Mouse (Mus musculus): Measurements from ENCODE around the gene Lrit3. TPM values are rescaled to one million over a fixed set of nuclear protein-coding genes. Genes with fewer than 3 reads are reported as not detected.

Gene Lrit3
- total and polyA plus RNA-seq, 3 experiments: not detected

- Histone ChIP-seq H3K27me3 (replicated peaks) (no peaks in the 10 kb centered on the region), H3K4me2 (ENCODE audit: insufficient read depth, low read depth, poor library complexity, severe bottlenecking) (no peak overlapping the region), H3K4me3 (replicated peaks in 1 of 3; ENCODE audit: low read depth in 2 of 3, low read length in 2 of 3, poor library complexity in 1 of 3) (no peak overlapping the region), H3K9ac (ENCODE audit: insufficient read depth, low read depth) (no peak overlapping the region), H3K27ac (ENCODE audit: insufficient read depth, low read depth) (no peak overlapping the region), H3K9me3 (replicated peaks; ENCODE audit: low read length) (no peaks in the 10 kb centered on the region), H3K4me1 (ENCODE audit: control insufficient read depth in 1 of 2, insufficient read depth in 2 of 2) (peaks cover 9 to 29% of the 10 kb centered on the region in 2 experiments), H3K36me3 (replicated peaks in 1 of 2; ENCODE audit: control insufficient read depth in 1 of 2, insufficient read depth in 1 of 2, low read length in 1 of 2) (peaks cover 38 to 78% of the 10 kb centered on the region in 2 experiments), H3K79me2 (replicated peaks; ENCODE audit: control insufficient read depth, extremely low read depth, insufficient read depth, poor library complexity, severe bottlenecking) (peaks cover 41% of the 10 kb centered on the region)
- TF ChIP-seq MXI1 (IDR thresholded peaks at IDR 0.05; ENCODE audit: low read depth, low read length): no peak
- TF ChIP-seq SIN3A (IDR thresholded peaks at IDR 0.05; ENCODE audit: low read length): no peak
- TF ChIP-seq ELF1 (IDR thresholded peaks at IDR 0.05; ENCODE audit: low read depth, low read length): no peak
- TF ChIP-seq MAZ (IDR thresholded peaks at IDR 0.05; ENCODE audit: low read depth, low read length): no peak
- TF ChIP-seq CTCF (conservative IDR thresholded peaks at IDR 0.05 in 1 of 2, IDR thresholded peaks at IDR 0.05 in 1 of 2; ENCODE audit: low read depth in 2 of 2, low read length in 2 of 2): no peak
- TF ChIP-seq TBP (conservative IDR thresholded peaks at IDR 0.05; ENCODE audit: low read depth, low read length): no peak
- no peak for TF ChIP-seq IRF4 (IDR thresholded peaks at IDR 0.05; ENCODE audit: low read depth, low read length)
- TF ChIP-seq MYC (IDR thresholded peaks at IDR 0.05; ENCODE audit: low read depth, low read length): no peak
- TF ChIP-seq CHD2 (IDR thresholded peaks at IDR 0.05; ENCODE audit: low read length): no peak
- no peak for TF ChIP-seq UBTF (IDR thresholded peaks at IDR 0.05; ENCODE audit: low read depth, low read length)
- TF ChIP-seq RAD21 (IDR thresholded peaks at IDR 0.05; ENCODE audit: low read depth, low read length): no peak
- no peak for TF ChIP-seq POLR2A (IDR thresholded peaks at IDR 0.05; ENCODE audit: low read depth, low read length)
- TF ChIP-seq E2F4 (IDR thresholded peaks at IDR 0.05; ENCODE audit: insufficient replicate concordance, low read depth, low read length): no peak
- TF ChIP-seq JUND (conservative IDR thresholded peaks at IDR 0.05; ENCODE audit: low read depth, low read length): no peak
- no peak for TF ChIP-seq MEF2A (IDR thresholded peaks at IDR 0.05; ENCODE audit: borderline replicate concordance, low read depth, low read length)
- no peak for TF ChIP-seq ZNF384 (IDR thresholded peaks at IDR 0.05; ENCODE audit: low read depth, low read length)
- in situ Hi-C loops (cut with MboI; ENCODE audit: low pct_ligation_motif_present, low pct_unique_long_range_greater_than_20kb, low sequenced_read_pairs) (no loop called here), dilution Hi-C loops (cut with MboI; ENCODE audit: extremely low pct_ligation_motif_present, extremely low pct_unique_long_range_greater_than_20kb, low sequenced_read_pairs) (no loop called here)
- no peak for DNase-seq (ENCODE audit: extremely low read depth)
These were observed 22.9 kb upstream of the Lrit3 start for GRCm38 (mm10) chr3:129826691-129827090.

GRCm38 (mm10) chr3:129824891-129825290, 21.1 kb upstream of the Lrit3 start:
- Histone ChIP-seq H3K36me3 (replicated peaks in 1 of 2; ENCODE audit: control insufficient read depth in 1 of 2, insufficient read depth in 1 of 2, low read length in 1 of 2) (peaks cover 38 to 90% of the 10 kb centered on the region in 2 experiments), H3K4me2 (ENCODE audit: insufficient read depth, low read depth, poor library complexity, severe bottlenecking) (no peak overlapping the region), H3K27ac (ENCODE audit: insufficient read depth, low read depth) (no peak overlapping the region), H3K9ac (ENCODE audit: insufficient read depth, low read depth) (no peak overlapping the region), H3K27me3 (replicated peaks) (no peaks in the 10 kb centered on the region), H3K9me3 (replicated peaks; ENCODE audit: low read length) (no peaks in the 10 kb centered on the region), H3K79me2 (replicated peaks; ENCODE audit: control insufficient read depth, extremely low read depth, insufficient read depth, poor library complexity, severe bottlenecking) (peaks cover 33% of the 10 kb centered on the region), H3K4me1 (ENCODE audit: control insufficient read depth in 1 of 2, insufficient read depth in 2 of 2) (peaks cover 9 to 27% of the 10 kb centered on the region in 2 experiments), H3K4me3 (replicated peaks in 1 of 3; ENCODE audit: low read depth in 2 of 3, low read length in 2 of 3, poor library complexity in 1 of 3) (no peak overlapping the region)
- DNase-seq (ENCODE audit: extremely low read depth): no peak
- TF ChIP-seq JUN (IDR thresholded peaks at IDR 0.05; ENCODE audit: insufficient read depth, low read depth, low read length) (no peak), MAFK (IDR thresholded peaks at IDR 0.05; ENCODE audit: insufficient replicate concordance, low read length) (0 out of 2 replicates have a peak, but pooled peaks have one; percentile 5)
- in situ Hi-C loops (cut with MboI; ENCODE audit: low pct_ligation_motif_present, low pct_unique_long_range_greater_than_20kb, low sequenced_read_pairs): no loop called here
- dilution Hi-C loops (cut with MboI; ENCODE audit: extremely low pct_ligation_motif_present, extremely low pct_unique_long_range_greater_than_20kb, low sequenced_read_pairs): no loop called here
